Mouse (Mus musculus) layer of hippocampus, postnatal 10 days (tissue): ENCODE results near the gene Cenpo. TPM values are rescaled to one million over a fixed set of nuclear protein-coding genes. Genes with fewer than 3 reads are reported as not detected.

Source experiments
- DNase-seq, 2 experiments: peaks; one replicate each; pipeline ENCODE4 v3.0.0; 2021; ENCODE audit warnings: low spot score in 2 of 2
- total RNA-seq, 2 experiments: library from RNA; stranded (reverse); gene quantifications; 2 replicates each; pipeline ENCODE4 v1.2.3; 2021

Gene Cenpo
- total RNA-seq, 2 experiments from 2014 or later = 5.8 to 6.4 TPM

DNA sequence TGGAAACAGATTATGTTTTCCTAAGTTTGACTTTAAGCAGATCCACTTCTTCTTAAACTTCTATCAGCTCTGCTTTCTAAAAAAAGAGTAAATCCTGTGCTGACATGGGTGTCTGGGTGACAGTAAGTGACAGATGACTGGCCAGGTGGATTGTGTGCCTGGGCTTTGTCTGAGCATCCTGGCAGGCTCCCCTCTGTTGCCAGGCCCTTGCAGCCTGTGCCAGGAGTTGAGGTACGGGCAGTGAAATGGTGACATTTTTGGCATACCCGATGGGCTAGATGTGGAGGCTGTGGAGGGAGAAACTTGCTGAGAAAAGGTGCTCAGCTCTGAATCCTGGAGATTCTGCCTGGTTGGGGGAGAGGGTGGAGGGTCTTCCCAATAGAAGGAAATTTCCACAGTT, 76.6 kb downstream of the Cenpo start:
- no peak for DNase-seq

DNA sequence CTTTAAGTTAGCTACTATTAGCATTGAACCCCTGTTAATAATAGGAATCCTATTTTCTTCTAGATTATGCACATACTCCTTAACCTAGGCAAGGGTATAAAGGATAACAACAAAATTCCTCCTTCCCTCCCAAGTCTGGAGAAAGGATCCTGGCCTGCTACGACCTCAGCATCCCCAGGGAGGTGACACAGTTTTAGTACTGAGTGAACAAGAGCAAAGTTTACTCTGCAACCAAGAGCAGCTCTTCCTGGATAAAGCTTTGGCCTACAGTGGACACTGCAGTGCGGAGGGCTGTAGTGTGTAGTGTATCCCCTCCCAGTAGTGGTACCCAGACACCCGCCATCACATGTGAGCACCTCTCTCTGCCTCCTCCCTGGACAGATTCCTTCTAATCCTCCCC, 82.1 kb downstream of the Cenpo start:
- DNase-seq = no peak

GRCm38 (mm10) chr12:4150936-4151335, 83.2 kb downstream of the Cenpo start:
- DNase-seq = no peak

Other genes starting within 250 kb of the Cenpo start
- gene Efr3b, start 195.4 kb downstream of the Cenpo start, total RNA-seq = 10 to 100 TPM; 95.3 to 97.8 TPM
- gene Dnajc27, start 151.7 kb downstream of the Cenpo start, total RNA-seq = 10 to 100 TPM; 53.9 to 57.8 TPM
- gene Adcy3, start 101.2 kb downstream of the Cenpo start, total RNA-seq = 10 to 100 TPM; 45.8 to 48.1 TPM
- gene Ptrhd1, start 267 bp downstream of the Cenpo start, total RNA-seq = 1 to 10 TPM; 9.7 to 9.8 TPM
- gene Ncoa1, start 242.9 kb upstream of the Cenpo start, total RNA-seq = 100 to 1,000 TPM; 103 to 108 TPM